ENCODE assay signal across 23 mouse cellular contexts in the genomic region with DNA sequence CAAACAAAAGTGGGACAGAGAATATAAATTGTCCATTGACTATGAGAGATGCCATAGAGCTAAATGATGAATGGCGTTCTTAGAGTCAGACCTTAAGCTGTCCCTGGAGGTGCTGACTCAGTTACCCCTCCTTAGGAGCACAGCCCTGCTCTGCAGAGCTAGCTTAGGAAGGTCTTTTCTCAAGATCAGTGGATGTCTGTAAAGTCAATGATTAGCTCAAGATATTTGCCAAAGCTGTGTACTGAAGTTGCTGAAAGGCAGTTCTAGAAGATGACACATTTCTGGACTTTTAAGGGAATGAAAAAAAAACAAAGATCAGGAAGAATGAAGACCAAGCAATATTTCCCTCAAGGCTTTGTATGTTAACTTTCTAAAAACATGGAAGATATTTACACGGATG.
"Had no signal": no experiment of that assay in that cellular context is flagged by ENCODE, and none has a peak within 500 bp of the region (broad histone marks: within the 10 kb centered on the region; RNA-seq: fewer than 3 reads in every experiment).

No protein-coding gene starts in this region.

- H3K4me3 ChIP-seq: heart, adult 2 months; heart, embryonic 13.5 days; heart, embryonic 15.5 days; hindbrain, embryonic 13.5 days; hindbrain, embryonic 15.5 days; limb, embryonic 13.5 days; limb, embryonic 15.5 days; liver, embryonic 12.5 days had no signal

- H3K4me2 ChIP-seq: heart, embryonic 11.5 days; heart, embryonic 13.5 days; heart, embryonic 15.5 days; hindbrain, embryonic 13.5 days; hindbrain, embryonic 15.5 days; limb, embryonic 13.5 days; limb, embryonic 15.5 days; liver, embryonic 12.5 days had no signal

- H3K9ac ChIP-seq: forebrain, postnatal 0 days; heart, embryonic 13.5 days; heart, embryonic 15.5 days; hindbrain, embryonic 13.5 days; hindbrain, embryonic 15.5 days; limb, embryonic 13.5 days; limb, embryonic 15.5 days; liver, embryonic 12.5 days; liver, embryonic 14.5 days had no signal

- ATAC-seq: forebrain, postnatal 0 days; hindbrain, postnatal 0 days; intestine, embryonic 16.5 days; liver, embryonic 12.5 days had no signal

- H3K9me3 ChIP-seq: heart, embryonic 13.5 days; heart, embryonic 15.5 days; hindbrain, embryonic 13.5 days; hindbrain, embryonic 15.5 days; limb, embryonic 13.5 days; limb, embryonic 15.5 days; liver, embryonic 12.5 days had no signal

- H3K36me3 ChIP-seq: heart, embryonic 15.5 days; hindbrain, embryonic 13.5 days had no signal

- H3K27ac ChIP-seq: heart, adult 2 months; heart, embryonic 13.5 days; heart, embryonic 15.5 days; hindbrain, embryonic 13.5 days; hindbrain, embryonic 15.5 days; hindbrain, postnatal 0 days; kidney, postnatal 0 days; limb, embryonic 13.5 days; limb, embryonic 15.5 days; liver, embryonic 12.5 days; liver, embryonic 14.5 days had no signal

- DNase-seq: forebrain, postnatal 0 days; gastrocnemius, postnatal 14 days; gastrocnemius, postnatal 36 days; heart, adult 11 months; heart, adult 2 months; heart, postnatal 14 days; heart, postnatal 36 days; kidney, adult 18-20 months; layer of hippocampus, adult 9-11 months; layer of hippocampus, postnatal 36 days; left cerebral cortex, postnatal 4 days had no signal

- H3K4me1 ChIP-seq: heart, embryonic 13.5 days; heart, embryonic 15.5 days; hindbrain, embryonic 13.5 days; hindbrain, embryonic 15.5 days; limb, embryonic 13.5 days; limb, embryonic 15.5 days; liver, embryonic 12.5 days had no signal

- H3K27me3 ChIP-seq: heart, embryonic 13.5 days; heart, embryonic 15.5 days; hindbrain, embryonic 13.5 days; hindbrain, embryonic 15.5 days; limb, embryonic 13.5 days; limb, embryonic 15.5 days; liver, embryonic 12.5 days had no signal
